In the genomic region with DNA sequence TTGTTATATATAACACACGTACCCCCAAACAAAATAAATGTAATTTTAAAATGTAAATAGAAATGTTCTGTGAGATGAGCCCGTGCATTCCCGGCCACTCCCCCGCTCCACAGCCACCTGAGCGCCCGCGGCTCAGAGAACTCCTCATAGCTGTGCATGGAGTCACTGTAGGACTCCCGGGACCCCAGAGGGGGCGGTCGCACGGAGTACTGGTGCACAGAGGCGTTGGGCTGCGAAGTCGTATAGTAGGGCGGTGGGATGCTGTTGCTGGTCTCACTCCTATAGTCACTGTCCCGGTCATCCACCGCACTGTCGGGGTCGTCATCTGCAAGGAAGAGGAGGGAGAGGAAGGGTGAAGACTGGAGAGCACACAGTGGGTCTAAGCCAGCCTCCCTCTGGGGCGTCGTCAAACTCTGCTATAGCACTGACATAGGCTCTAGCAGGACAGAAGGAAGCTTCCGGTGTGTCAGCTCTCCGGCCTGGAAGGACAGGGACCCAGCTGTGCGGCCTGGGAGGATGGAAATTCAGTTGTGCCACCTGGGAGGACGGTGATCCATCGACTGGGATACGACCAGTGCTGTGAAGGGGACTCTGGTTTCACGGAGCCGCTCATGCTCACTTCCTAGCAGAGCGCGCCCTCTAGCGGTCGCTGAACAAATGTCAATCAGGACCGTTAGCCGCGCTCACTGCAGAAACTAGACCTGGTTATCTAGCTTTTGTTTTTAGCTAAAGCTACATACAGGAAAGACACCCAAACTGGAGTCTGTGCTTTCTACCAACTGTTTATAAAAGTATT, we compare ENCODE assay signal across 1 mouse cellular context.
TF ChIP-seq lines count a peak whose summit lies in the region.

No protein-coding gene starts in this region.

TF ChIP-seq in MEL, 35 proteins besides CTCF, POLR2A, EP300 and RAD21 (continued from another document):
- TF ChIP-seq ZC3H11A (IDR thresholded peaks at IDR 0.05; ENCODE audit: low read depth, low read length) (peak; percentile 80), E2F4 (IDR thresholded peaks at IDR 0.05; ENCODE audit: borderline replicate concordance, low read depth, low read length) (no peak), ZKSCAN1 (IDR thresholded peaks at IDR 0.05; ENCODE audit: low read depth, low read length) (peak; percentile 94), MAZ (IDR thresholded peaks at IDR 0.05; ENCODE audit: low read depth, low read length) (no peak), SMC3 (IDR thresholded peaks at IDR 0.05; ENCODE audit: low read depth, low read length) (peak; percentile 92), HCFC1 (IDR thresholded peaks at IDR 0.05; ENCODE audit: low read depth, low read length) (peak; percentile 43; the same call in 1 of the 2 replicates), ELF1 (IDR thresholded peaks at IDR 0.05; ENCODE audit: low read depth, low read length) (peak; percentile 37; the same call in 1 of the 2 replicates), SIN3A (IDR thresholded peaks at IDR 0.05; ENCODE audit: low read length) (peak; percentile 67)
TF ChIP-seq in MEL: peak in this region for 7.
